Mouse (Mus musculus): ENCODE results near the gene Bcl7b. TPM values are rescaled to one million over a fixed set of nuclear protein-coding genes. Genes with fewer than 3 reads are reported as not detected.

The Bcl7b gene
- polyA plus RNA-seq, 1 experiment from 2014 or later = 43.0 TPM

GRCm38 (mm10) chr5:135139881-135140280 is 28.2 kb upstream of the Bcl7b start:
- no peak for DNase-seq
- Histone ChIP-seq H3K9ac (replicated peaks; ENCODE audit: low read length) (no peak overlapping the region), H3K4me2 (ENCODE audit: low read length) (no peak overlapping the region), H3K36me3 (ENCODE audit: control insufficient read depth, insufficient read depth, low read length) (no peaks in the 10 kb centered on the region), H3K9me3 (ENCODE audit: control insufficient read depth, low read length) (no peaks in the 10 kb centered on the region), H3K27ac (replicated peaks; ENCODE audit: low read depth, low read length) (no peak overlapping the region), H3K27me3 (ENCODE audit: control insufficient read depth, insufficient read depth, low read length) (no peaks in the 10 kb centered on the region), H3K4me1 (ENCODE audit: control insufficient read depth, insufficient read depth, low read length) (no peaks in the 10 kb centered on the region), H3K4me3 (replicated peaks; ENCODE audit: low read depth, low read length) (no peak overlapping the region)
- 74% methylated on average over 2 of the region's 2 CpGs for WGBS
- no peak for ATAC-seq (ENCODE audit: low FRiP score, low TSS enrichment)

GRCm38 (mm10) chr5:135144469-135144868 is 23.6 kb upstream of the Bcl7b start:
- Histone ChIP-seq H3K4me3 (replicated peaks; ENCODE audit: low read depth, low read length) (no peak overlapping the region), H3K9me3 (ENCODE audit: control insufficient read depth, low read length) (no peaks in the 10 kb centered on the region), H3K4me1 (ENCODE audit: control insufficient read depth, insufficient read depth, low read length) (0 out of 2 replicates have a peak, but pooled peaks cover 8% of the 10 kb centered on the region), H3K36me3 (ENCODE audit: control insufficient read depth, insufficient read depth, low read length) (no peaks in the 10 kb centered on the region), H3K9ac (replicated peaks; ENCODE audit: low read length) (no peak overlapping the region), H3K27me3 (ENCODE audit: control insufficient read depth, insufficient read depth, low read length) (no peaks in the 10 kb centered on the region), H3K4me2 (ENCODE audit: low read length) (no peak overlapping the region), H3K27ac (replicated peaks; ENCODE audit: low read depth, low read length) (no peak overlapping the region)
- DNase-seq (no peak), ATAC-seq (ENCODE audit: low FRiP score, low TSS enrichment) (no peak)
- WGBS = 64% methylated on average over 4 of the region's 4 CpGs

GRCm38 (mm10) chr5:135145532-135145931 is 22.6 kb upstream of the Bcl7b start:
- H3K27me3 ChIP-seq (ENCODE audit: control insufficient read depth, insufficient read depth, low read length) = no peaks in the 10 kb centered on the region
- WGBS = 85% methylated on average over 3 of the region's 3 CpGs
- no peak for ATAC-seq (ENCODE audit: low FRiP score, low TSS enrichment)

GRCm38 (mm10) chr5:135145955-135146354 is 22.1 kb upstream of the Bcl7b start:
- Histone ChIP-seq H3K36me3 (ENCODE audit: control insufficient read depth, insufficient read depth, low read length) (no peaks in the 10 kb centered on the region), H3K9me3 (ENCODE audit: control insufficient read depth, low read length) (no peaks in the 10 kb centered on the region), H3K27me3 (ENCODE audit: control insufficient read depth, insufficient read depth, low read length) (no peaks in the 10 kb centered on the region), H3K4me2 (ENCODE audit: low read length) (no peak overlapping the region), H3K27ac (replicated peaks; ENCODE audit: low read depth, low read length) (no peak overlapping the region), H3K9ac (replicated peaks; ENCODE audit: low read length) (no peak overlapping the region), H3K4me1 (ENCODE audit: control insufficient read depth, insufficient read depth, low read length) (peaks cover 12% of the 10 kb centered on the region; the same call in 1 of the 2 replicates), H3K4me3 (replicated peaks; ENCODE audit: low read depth, low read length) (no peak overlapping the region)
- no peak for ATAC-seq (ENCODE audit: low FRiP score, low TSS enrichment)
- no peak for DNase-seq

More at GRCm38 (mm10) chr5:135145532-135145931, 22.6 kb upstream of the Bcl7b start:
- no peaks in the 10 kb centered on the region for H3K36me3 ChIP-seq (ENCODE audit: control insufficient read depth, insufficient read depth, low read length)
- DNase-seq = no peak
- no peak overlapping the region for H3K4me2 ChIP-seq (ENCODE audit: low read length)
- H3K4me3 ChIP-seq (replicated peaks; ENCODE audit: low read depth, low read length) = no peak overlapping the region
- peaks cover 12% of the 10 kb centered on the region; the same call in 1 of the 2 replicates for H3K4me1 ChIP-seq (ENCODE audit: control insufficient read depth, insufficient read depth, low read length)
- no peak overlapping the region for H3K9ac ChIP-seq (replicated peaks; ENCODE audit: low read length)
- H3K9me3 ChIP-seq (ENCODE audit: control insufficient read depth, low read length) = no peaks in the 10 kb centered on the region
- no peak overlapping the region for H3K27ac ChIP-seq (replicated peaks; ENCODE audit: low read depth, low read length)

GRCm38 (mm10) chr5:135148715-135149052 is 19.4 kb upstream of the Bcl7b start:
- peak overlapping the region; percentile 84 for H3K4me2 ChIP-seq (ENCODE audit: low read length)
- no peaks in the 10 kb centered on the region for H3K9me3 ChIP-seq (ENCODE audit: control insufficient read depth, low read length)
- peak overlapping the region; percentile 82; the same call in 1 of the 2 replicates for H3K27ac ChIP-seq (replicated peaks; ENCODE audit: low read depth, low read length)
- H3K4me1 ChIP-seq (ENCODE audit: control insufficient read depth, insufficient read depth, low read length) = peaks cover 12% of the 10 kb centered on the region; the same call in 1 of the 2 replicates
- H3K36me3 ChIP-seq (ENCODE audit: control insufficient read depth, insufficient read depth, low read length) = 0 out of 2 replicates have a peak, but pooled peaks cover 3% of the 10 kb centered on the region
- no peaks in the 10 kb centered on the region for H3K27me3 ChIP-seq (ENCODE audit: control insufficient read depth, insufficient read depth, low read length)
- under 1% methylated on average over 13 of the region's 13 CpGs for WGBS
- DNase-seq (no peak), ATAC-seq (ENCODE audit: low FRiP score, low TSS enrichment) (no peak)
- H3K9ac ChIP-seq (replicated peaks; ENCODE audit: low read length) = peak overlapping the region; percentile 55; the same call in 1 of the 2 replicates
- peak overlapping the region; percentile 71 for H3K4me3 ChIP-seq (replicated peaks; ENCODE audit: low read depth, low read length)

- Histone ChIP-seq H3K36me3 (ENCODE audit: control insufficient read depth, insufficient read depth, low read length) (peaks cover 8% of the 10 kb centered on the region), H3K4me2 (ENCODE audit: low read length) (peak within 1 kb of the TSS; percentile 84), H3K27me3 (ENCODE audit: control insufficient read depth, insufficient read depth, low read length) (no peaks in the 10 kb centered on the region), H3K4me1 (ENCODE audit: control insufficient read depth, insufficient read depth, low read length) (peaks cover 12% of the 10 kb centered on the region; the same call in 1 of the 2 replicates), H3K27ac (replicated peaks; ENCODE audit: low read depth, low read length) (peak within 1 kb of the TSS; percentile 82), H3K9ac (replicated peaks; ENCODE audit: low read length) (peak within 1 kb of the TSS; percentile 69), H3K4me3 (replicated peaks; ENCODE audit: low read depth, low read length) (peak within 1 kb of the TSS; percentile 71), H3K9me3 (ENCODE audit: control insufficient read depth, low read length) (no peaks in the 10 kb centered on the region)
- DNase-seq (peak; percentile 98), ATAC-seq (ENCODE audit: low FRiP score, low TSS enrichment) (peak; percentile 98)
- WGBS = under 1% methylated on average over 63 of the region's 63 CpGs
Observed at GRCm38 (mm10) chr5:135149053-135149819, 18.8 kb upstream of the Bcl7b start, which contains the start of gene Tbl2. Gene Tbl2 (plus strand): TSS chr5:135149657.

GRCm38 (mm10) chr5:135149820-135150178 is 18.3 kb upstream of the Bcl7b start:
- no peaks in the 10 kb centered on the region for H3K9me3 ChIP-seq (ENCODE audit: control insufficient read depth, low read length)
- no peak for ATAC-seq (ENCODE audit: low FRiP score, low TSS enrichment)
- peak overlapping the region; percentile 71 for H3K4me3 ChIP-seq (replicated peaks; ENCODE audit: low read depth, low read length)
- H3K9ac ChIP-seq (replicated peaks; ENCODE audit: low read length) = peak overlapping the region; percentile 69
- peak overlapping the region; percentile 82 for H3K27ac ChIP-seq (replicated peaks; ENCODE audit: low read depth, low read length)
- under 1% methylated on average over 23 of the region's 23 CpGs for WGBS
- H3K27me3 ChIP-seq (ENCODE audit: control insufficient read depth, insufficient read depth, low read length) = no peaks in the 10 kb centered on the region
- peak overlapping the region; percentile 84 for H3K4me2 ChIP-seq (ENCODE audit: low read length)
- DNase-seq = no peak
- peaks cover 12% of the 10 kb centered on the region; the same call in 1 of the 2 replicates for H3K4me1 ChIP-seq (ENCODE audit: control insufficient read depth, insufficient read depth, low read length)
- peaks cover 12% of the 10 kb centered on the region for H3K36me3 ChIP-seq (ENCODE audit: control insufficient read depth, insufficient read depth, low read length)

GRCm38 (mm10) chr5:135156496-135156895 is 11.6 kb upstream of the Bcl7b start:
- H3K27me3 ChIP-seq (ENCODE audit: control insufficient read depth, insufficient read depth, low read length) = no peaks in the 10 kb centered on the region
- H3K4me2 ChIP-seq (ENCODE audit: low read length) = no peak overlapping the region
- H3K9ac ChIP-seq (replicated peaks; ENCODE audit: low read length) = no peak overlapping the region
- H3K4me3 ChIP-seq (replicated peaks; ENCODE audit: low read depth, low read length) = no peak overlapping the region
- no peaks in the 10 kb centered on the region for H3K4me1 ChIP-seq (ENCODE audit: control insufficient read depth, insufficient read depth, low read length)
- H3K9me3 ChIP-seq (ENCODE audit: control insufficient read depth, low read length) = no peaks in the 10 kb centered on the region
- DNase-seq (no peak), ATAC-seq (ENCODE audit: low FRiP score, low TSS enrichment) (no peak)
- H3K36me3 ChIP-seq (ENCODE audit: control insufficient read depth, insufficient read depth, low read length) = peaks cover 61% of the 10 kb centered on the region
- WGBS = 99% methylated on average over 4 of the region's 4 CpGs
- no peak overlapping the region for H3K27ac ChIP-seq (replicated peaks; ENCODE audit: low read depth, low read length)

GRCm38 (mm10) chr5:135161221-135161620 is 6.9 kb upstream of the Bcl7b start:
- DNase-seq = no peak

More at GRCm38 (mm10) chr5:135161221-135161620, 6.9 kb upstream of the Bcl7b start:
- 92% methylated on average over 4 of the region's 4 CpGs for WGBS
- no peak overlapping the region for H3K9ac ChIP-seq (replicated peaks; ENCODE audit: low read length)
- no peak overlapping the region for H3K27ac ChIP-seq (replicated peaks; ENCODE audit: low read depth, low read length)
- no peaks in the 10 kb centered on the region for H3K9me3 ChIP-seq (ENCODE audit: control insufficient read depth, low read length)
- H3K4me2 ChIP-seq (ENCODE audit: low read length) = no peak overlapping the region
- no peak for ATAC-seq (ENCODE audit: low FRiP score, low TSS enrichment)
- peaks cover 52% of the 10 kb centered on the region for H3K36me3 ChIP-seq (ENCODE audit: control insufficient read depth, insufficient read depth, low read length)
- H3K4me3 ChIP-seq (replicated peaks; ENCODE audit: low read depth, low read length) = no peak overlapping the region
- H3K4me1 ChIP-seq (ENCODE audit: control insufficient read depth, insufficient read depth, low read length) = no peaks in the 10 kb centered on the region
- H3K27me3 ChIP-seq (ENCODE audit: control insufficient read depth, insufficient read depth, low read length) = no peaks in the 10 kb centered on the region
